Mouse (Mus musculus): ENCODE data around the gene Sorl1.

DNA sequence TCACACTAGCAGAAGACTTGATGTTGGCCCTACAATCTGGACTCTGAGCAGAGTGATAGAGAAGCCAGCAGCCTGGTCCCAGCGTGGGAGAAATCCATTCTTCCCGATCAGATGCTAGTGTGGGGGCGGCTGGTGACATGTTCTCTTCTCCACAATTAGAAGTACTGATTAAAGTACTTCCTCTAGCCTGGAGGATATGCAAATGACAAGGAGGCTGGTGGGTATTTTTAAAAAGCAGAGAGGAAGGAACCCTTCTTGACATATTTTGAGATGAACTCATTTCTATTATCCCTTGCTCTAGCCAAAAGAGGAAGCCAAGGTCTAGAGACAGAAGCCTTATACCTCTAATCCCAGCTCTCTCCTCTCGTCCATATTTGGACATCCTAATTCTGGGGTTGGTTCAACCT is 40.4 kb downstream of the Sorl1 start:
- no peak for TF ChIP-seq CTCF (IDR thresholded peaks at IDR 0.05; ENCODE audit: control insufficient read depth, insufficient read depth, low read length)
- no peak for TF ChIP-seq POLR2A (IDR thresholded peaks at IDR 0.05; ENCODE audit: borderline replicate concordance, control insufficient read depth, low read depth, low read length)

All from bone marrow, adult 2 months (tissue).